Mouse (Mus musculus): Measurements from ENCODE around the gene Rarg.
"Not testable (repeated sequence)": the region's sequence is repeated elsewhere in the genome, so short reads cannot be mapped to it uniquely, and the experiment has no call there.

The Rarg gene

GRCm38 (mm10) chr15:102238543-102239259 lies 18.6 kb downstream of the Rarg start:
- no peak for DNase-seq (ENCODE audit: low spot score)

GRCm38 (mm10) chr15:102235371-102236027 lies 21.8 kb downstream of the Rarg start:
- DNase-seq (ENCODE audit: low spot score): no peak

- no peak for DNase-seq (ENCODE audit: low spot score)
Observed at GRCm38 (mm10) chr15:102233896-102234295, 23.4 kb downstream of the Rarg start.

GRCm38 (mm10) chr15:102232764-102233163 lies 24.6 kb downstream of the Rarg start:
- DNase-seq (ENCODE audit: low spot score): no peak

- no peak for DNase-seq (ENCODE audit: low spot score)
Observed at GRCm38 (mm10) chr15:102231748-102232147, 25.6 kb downstream of the Rarg start, which contains the start of gene Itgb7. Gene Itgb7, minus strand, starts transcription at chr15:102231944.

GRCm38 (mm10) chr15:102230408-102231321 lies 26.7 kb downstream of the Rarg start:
- no peak for DNase-seq (ENCODE audit: low spot score)

GRCm38 (mm10) chr15:102225619-102226018 lies 31.7 kb downstream of the Rarg start:
- not testable (repeated sequence) for DNase-seq (ENCODE audit: low spot score)

GRCm38 (mm10) chr15:102224992-102225617 lies 32.2 kb downstream of the Rarg start:
- DNase-seq (ENCODE audit: low spot score): no peak

GRCm38 (mm10) chr15:102224186-102224991 lies 32.9 kb downstream of the Rarg start:
- peak; percentile 66 for DNase-seq (ENCODE audit: low spot score)

- DNase-seq (ENCODE audit: low spot score): no peak
Observed at GRCm38 (mm10) chr15:102222386-102222785, 34.9 kb downstream of the Rarg start.

- DNase-seq (ENCODE audit: low spot score): no peak
Observed at GRCm38 (mm10) chr15:102217325-102217724, 40.0 kb downstream of the Rarg start.

GRCm38 (mm10) chr15:102216459-102217228 lies 40.7 kb downstream of the Rarg start:
- no peak for DNase-seq (ENCODE audit: low spot score)

GRCm38 (mm10) chr15:102215624-102216023 lies 41.7 kb downstream of the Rarg start:
- no peak for DNase-seq (ENCODE audit: low spot score)

- no peak for DNase-seq (ENCODE audit: low spot score)
Observed at GRCm38 (mm10) chr15:102214132-102214531, 43.2 kb downstream of the Rarg start.

- no peak for DNase-seq (ENCODE audit: low spot score)
Observed at GRCm38 (mm10) chr15:102211895-102212294, 45.4 kb downstream of the Rarg start.

GRCm38 (mm10) chr15:102210816-102211215 lies 46.5 kb downstream of the Rarg start:
- no peak for DNase-seq (ENCODE audit: low spot score)

GRCm38 (mm10) chr15:102209114-102209513 lies 48.2 kb downstream of the Rarg start:
- no peak for DNase-seq (ENCODE audit: low spot score)

- DNase-seq (ENCODE audit: low spot score): no peak
Observed at GRCm38 (mm10) chr15:102208092-102208561, 49.2 kb downstream of the Rarg start.

- no peak for DNase-seq (ENCODE audit: low spot score)
Observed at GRCm38 (mm10) chr15:102207351-102207750, 50.0 kb downstream of the Rarg start.

- DNase-seq (ENCODE audit: low spot score): peak; percentile 58
Observed at GRCm38 (mm10) chr15:102205779-102206178, 51.5 kb downstream of the Rarg start.
